Mouse (Mus musculus): ENCODE measurements around the gene Zfy2. TPM values are rescaled to one million over a fixed set of nuclear protein-coding genes. Genes with fewer than 3 reads are reported as not detected.

Gene Zfy2
- not detected for total RNA-seq (2021)

DNA sequence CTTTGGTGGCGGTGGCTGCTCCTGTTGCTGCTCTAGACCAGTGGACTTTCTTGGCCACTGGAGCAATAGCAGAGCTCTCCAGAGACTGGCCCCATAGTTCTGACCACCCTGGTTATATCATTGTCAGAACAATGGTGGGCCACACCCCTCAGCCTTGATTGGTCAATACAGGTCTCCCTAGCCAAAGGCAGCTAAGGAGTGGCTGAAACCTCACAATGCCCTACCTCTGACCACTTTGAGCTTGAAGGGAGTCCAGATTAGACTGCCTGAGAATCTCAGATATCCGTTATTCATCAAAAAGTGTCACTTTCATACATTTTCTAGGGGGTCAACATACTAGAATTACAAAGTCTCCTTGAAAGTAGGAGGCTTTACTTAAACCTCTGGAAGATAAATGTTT is at the start of gene Zfy2:
TSS of gene Zfy2 (minus strand) at position 101 of the 400 bp plus-strand sequence.
- DNase-seq: no peak

More for the DNA sequence above, at the start of gene Zfy2:
- intact Hi-C loops (cut with DNase I): no loop called here
